Mouse (Mus musculus): Measurements from ENCODE around the gene Ccdc136.

The Ccdc136 gene

DNA sequence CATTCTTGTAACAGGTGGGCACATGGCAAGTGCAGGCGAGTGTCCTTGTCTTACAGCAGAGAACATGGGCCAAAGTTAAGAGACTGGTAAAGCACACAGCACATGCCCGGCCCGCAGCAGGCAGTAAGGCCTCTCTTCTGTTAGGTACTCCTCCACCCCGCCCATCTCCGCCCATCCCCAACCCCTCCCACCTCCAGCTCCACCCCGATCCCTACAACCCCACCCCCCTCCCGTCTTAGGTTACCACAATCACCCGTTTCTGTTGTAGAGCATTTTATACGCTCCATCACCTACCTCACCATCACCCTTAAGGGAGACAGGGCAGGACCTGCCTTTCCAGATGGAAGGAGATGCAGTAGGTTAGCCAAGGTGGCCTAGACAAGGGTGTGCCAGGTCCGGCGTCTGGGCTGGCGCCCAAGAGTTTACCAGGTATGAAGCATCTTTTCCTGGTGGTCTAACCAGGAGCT is 8.0 kb upstream of the Ccdc136 start, which contains the start of gene Opn1sw:
Opn1sw (minus strand) TSS at position 417 of the 467 bp plus-strand sequence.
- no peak for TF ChIP-seq GATA4 (IDR thresholded peaks at IDR 0.05; ENCODE audit: insufficient replicate concordance, low read length)

DNA sequence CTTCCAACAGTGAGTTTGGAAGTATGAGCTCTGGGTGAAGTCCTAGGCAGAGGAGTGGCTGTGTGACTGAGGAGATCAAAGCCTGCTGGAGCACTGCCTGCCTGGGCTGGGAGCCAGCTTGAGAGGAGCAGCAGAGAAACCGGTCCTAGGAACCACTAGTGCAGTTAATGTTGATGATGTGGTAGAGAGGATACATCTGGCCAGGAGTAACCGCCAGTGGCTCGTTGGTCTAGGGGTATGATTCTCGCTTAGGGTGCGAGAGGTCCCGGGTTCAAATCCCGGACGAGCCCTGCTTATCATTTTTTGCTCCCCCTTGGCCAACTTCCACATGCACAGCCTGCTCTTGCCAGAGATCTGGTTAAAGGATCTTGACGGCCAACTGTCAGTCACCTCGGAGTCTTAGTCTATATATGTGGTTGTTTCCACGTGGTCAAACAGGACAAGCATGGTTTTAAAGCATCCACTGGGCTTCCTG is 7.5 kb upstream of the Ccdc136 start:
- TF ChIP-seq GATA4 (IDR thresholded peaks at IDR 0.05; ENCODE audit: insufficient replicate concordance, low read length), result no peak

DNA sequence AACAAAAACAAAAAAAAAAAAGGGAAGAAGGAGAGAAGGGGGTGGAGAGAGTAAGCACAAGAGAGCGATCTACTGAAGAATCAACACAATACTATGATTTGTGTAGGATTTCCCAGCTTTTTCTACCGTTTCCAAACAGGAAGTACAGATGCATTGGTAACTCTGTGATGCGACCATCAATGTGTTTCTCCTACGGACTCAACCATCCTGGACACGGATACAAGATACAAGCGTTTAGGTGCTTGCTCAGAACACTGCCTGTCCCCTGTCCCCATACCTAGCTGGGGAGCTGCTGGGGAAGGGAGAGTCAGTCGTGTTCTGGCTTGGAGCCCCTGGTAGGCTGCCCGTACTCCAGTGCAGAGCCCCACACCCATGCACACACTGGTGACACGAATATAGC is 6.7 kb upstream of the Ccdc136 start:
- TF ChIP-seq GATA4 (IDR thresholded peaks at IDR 0.05; ENCODE audit: insufficient replicate concordance, low read length), result no peak

DNA sequence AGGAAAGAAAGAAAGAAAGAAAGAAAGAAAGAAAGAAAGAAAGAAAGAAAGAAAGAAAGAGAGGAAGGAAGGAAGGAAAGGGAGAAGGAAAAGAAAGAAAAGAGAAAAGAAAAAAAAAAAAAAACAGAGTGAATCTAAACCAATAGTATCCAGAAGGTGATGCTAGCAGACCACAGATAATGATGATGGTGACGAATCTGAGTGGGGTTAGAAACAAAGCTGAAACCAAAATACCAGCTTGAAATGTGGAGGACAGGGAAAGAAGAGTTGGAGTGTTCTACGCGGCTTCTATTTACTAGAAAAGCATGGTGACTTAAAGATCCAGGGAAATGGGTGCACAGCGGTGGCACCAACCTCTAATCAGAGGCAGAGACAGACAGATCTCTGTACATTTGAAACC is 4.3 kb upstream of the Ccdc136 start:
- no peak for TF ChIP-seq GATA4 (IDR thresholded peaks at IDR 0.05; ENCODE audit: insufficient replicate concordance, low read length)

DNA sequence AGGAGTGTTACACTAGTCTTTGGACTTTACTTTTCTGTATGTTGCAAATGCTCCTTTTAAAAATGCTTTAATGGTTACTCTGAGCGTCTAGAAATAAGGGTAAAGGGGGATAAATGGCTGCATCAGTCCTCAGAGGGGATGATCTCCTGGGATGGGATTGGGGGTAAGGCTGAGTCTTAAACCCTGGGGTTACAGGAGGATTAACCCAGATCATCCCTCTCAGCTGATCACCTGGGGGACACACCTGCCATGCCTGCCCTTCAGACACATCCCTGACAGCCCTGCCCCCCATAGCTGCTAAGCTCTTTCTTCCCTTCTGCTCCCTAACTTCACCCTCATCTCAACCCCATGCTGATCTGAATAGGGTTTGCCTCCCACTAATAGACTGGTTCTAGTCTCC is 1.8 kb upstream of the Ccdc136 start:
- TF ChIP-seq GATA4 (IDR thresholded peaks at IDR 0.05; ENCODE audit: insufficient replicate concordance, low read length), result no peak

DNA sequence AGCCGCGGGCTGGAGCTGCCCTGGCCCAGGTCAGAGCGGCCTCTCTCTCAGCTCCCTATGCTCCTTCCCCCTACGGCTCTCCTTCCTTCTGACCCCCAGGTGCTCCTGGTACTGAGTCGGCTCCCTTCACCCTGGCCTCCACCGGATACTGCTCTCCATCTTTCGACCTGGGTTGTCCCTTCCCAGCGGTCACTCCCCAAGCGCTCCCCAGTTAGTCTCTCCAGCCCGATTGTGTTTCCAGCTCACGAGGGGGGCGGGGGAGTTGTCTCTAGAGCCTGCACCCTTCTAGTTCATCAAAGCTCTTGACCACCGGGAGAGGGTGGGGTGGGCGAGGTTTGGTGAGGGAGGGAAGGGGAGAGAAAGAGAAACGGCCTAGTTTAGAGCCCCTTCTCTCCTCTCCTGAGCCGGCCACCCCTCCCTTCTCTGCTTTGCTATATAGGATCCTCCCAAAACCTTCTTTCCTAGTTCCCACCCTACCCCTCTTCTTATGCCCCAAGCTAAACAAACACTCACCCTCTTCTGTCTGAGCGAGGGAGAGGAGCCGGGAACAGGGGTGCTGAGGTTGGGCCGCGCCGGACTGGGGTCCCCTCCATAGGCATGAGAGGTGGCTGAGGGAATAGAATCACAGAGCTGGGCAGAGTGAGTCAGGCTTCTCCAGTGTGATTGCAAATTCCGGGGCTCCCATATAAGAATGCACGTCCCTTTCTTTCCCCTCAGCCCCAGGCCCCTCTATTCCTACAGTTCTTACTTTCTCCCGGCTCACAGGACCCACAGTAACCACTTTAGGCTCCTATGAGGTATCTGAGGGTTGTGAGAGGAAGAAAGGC is 818 bp downstream of the Ccdc136 start:
- TF ChIP-seq GATA4 (IDR thresholded peaks at IDR 0.05; ENCODE audit: insufficient replicate concordance, low read length), result no peak

DNA sequence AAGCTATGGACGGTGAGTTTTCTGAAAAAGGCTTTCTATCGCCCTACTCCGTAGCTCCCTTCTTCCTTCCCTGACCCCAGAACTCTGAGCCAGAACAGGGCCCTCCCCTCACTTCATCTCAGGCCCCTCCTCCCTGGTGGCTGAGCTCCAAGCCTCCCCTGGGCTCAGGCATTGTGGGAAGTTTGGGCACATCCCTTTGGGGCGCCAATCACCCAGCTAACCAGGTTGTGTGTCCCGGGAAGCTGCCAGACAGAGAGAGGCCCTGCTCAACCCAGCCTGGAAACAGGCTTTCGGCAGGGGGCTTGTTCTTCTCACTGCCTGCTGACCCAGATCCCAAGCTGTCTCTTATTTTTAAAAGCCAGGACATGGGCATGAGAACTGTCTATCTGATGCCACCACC is 1.5 kb downstream of the Ccdc136 start:
- no peak for TF ChIP-seq GATA4 (IDR thresholded peaks at IDR 0.05; ENCODE audit: insufficient replicate concordance, low read length)

DNA sequence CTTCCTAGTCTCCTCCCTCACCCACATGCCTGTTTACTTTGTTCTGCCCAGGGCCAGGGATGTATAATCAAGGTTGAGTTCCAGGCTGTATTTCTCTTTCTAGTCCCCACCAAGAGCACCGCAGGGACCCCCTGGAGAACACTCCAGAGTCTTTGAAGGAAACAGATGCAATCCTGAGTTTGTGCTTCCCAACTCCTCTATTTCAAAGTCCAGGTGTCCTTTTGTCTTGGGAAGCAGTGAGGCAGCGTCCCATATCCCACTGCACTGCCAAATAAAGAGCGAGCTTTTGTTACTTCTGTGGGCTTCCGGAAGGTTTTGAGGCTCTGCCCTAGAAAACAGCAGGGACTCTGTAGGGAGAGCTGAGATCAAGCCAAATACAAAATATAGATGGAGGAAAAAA is 3.7 kb downstream of the Ccdc136 start:
- no peak for TF ChIP-seq GATA4 (IDR thresholded peaks at IDR 0.05; ENCODE audit: insufficient replicate concordance, low read length)

DNA sequence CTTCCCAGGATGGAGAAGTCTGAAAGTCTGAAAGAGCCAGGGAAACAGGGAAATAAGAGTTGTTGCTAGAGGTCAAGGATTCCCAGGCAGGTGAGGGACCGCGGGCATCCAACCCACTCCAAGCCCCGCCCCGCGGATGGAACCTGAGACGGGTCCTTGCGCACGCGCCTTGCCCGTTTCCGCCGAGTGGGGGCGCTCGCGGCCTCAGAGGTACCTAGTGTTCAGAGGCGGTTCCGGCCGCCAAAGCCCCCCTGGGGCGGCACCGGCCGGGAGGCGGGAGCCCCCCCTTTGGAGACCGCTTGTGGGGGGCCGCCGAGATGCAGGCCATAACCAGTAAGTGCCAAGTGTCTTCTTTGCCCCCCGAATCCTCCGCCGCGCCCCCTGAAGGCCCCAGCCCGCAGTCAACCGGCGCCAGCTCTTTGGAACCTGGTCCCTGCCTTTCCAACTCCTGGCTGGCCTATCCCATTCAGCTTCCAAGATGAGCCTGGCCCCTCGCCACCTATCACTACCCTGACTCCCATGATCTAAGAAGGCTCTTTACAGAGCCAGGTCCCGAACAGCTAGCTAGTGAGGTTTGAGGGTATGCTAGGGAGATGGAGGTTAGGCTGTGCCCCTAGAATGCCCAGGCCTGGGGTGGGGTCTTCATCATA is 6.7 kb downstream of the Ccdc136 start:
- TF ChIP-seq GATA4 (IDR thresholded peaks at IDR 0.05; ENCODE audit: insufficient replicate concordance, low read length), result no peak

DNA sequence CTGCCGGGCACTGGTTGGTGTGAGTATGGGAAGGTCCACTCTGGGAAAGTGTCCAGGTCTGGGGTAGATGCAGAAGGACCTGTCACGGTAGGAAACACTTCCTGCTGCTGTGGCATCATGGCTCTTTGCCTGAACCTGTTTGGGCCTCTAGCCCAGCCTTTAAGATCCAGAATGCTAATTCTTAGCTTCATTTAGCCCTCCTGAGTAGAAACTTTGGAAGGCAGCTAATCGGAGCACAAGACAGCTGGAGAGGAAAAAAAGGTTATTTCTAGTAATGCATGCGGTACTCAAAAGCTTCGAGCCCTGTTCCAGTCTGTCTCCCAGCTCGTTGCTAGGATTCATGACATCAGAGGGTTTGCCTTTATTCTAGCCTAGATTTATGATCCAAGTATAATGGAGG is 10.3 kb downstream of the Ccdc136 start:
- TF ChIP-seq GATA4 (IDR thresholded peaks at IDR 0.05; ENCODE audit: insufficient replicate concordance, low read length), result no peak

DNA sequence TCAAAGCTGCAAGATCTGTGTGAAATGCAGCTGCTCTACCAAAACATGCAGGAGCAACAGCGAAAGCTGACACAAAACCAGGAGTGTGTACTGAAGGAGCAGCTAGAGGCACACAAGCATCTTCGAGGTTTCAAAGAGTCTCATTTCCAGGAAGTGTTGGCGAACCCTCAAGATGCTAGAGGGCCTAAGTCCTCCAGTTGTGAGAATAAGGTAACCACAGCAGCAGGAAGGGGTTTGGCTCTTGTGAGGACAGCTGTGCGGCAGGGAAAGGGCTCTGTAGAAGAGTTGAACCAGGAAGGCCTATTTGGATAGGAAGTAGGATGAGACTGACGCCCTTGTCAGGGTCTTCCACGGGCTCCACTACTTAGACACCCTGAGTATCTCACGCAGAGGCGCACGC is 19.3 kb downstream of the Ccdc136 start:
- no peak for TF ChIP-seq GATA4 (IDR thresholded peaks at IDR 0.05; ENCODE audit: insufficient replicate concordance, low read length)

DNA sequence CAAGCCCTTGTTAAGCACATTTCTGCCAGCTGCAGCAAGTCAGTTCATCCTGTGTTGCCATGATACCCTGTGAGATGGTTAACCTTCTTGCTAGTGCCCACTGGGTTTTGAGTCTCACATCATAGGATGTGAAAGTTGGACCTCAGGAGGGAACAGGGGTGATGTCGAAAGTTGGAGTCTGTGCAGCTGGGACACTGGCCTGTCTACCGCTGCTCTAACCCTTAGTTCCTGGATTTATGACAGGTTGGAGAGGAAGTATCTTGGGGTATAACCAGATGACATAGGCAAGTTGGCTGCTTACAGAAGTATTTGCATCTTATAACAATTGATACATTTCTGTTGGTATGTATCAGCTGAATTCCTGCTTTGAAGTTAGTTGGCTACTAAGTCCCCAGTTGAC is 24.5 kb downstream of the Ccdc136 start:
- TF ChIP-seq GATA4 (IDR thresholded peaks at IDR 0.05; ENCODE audit: insufficient replicate concordance, low read length), result no peak

DNA sequence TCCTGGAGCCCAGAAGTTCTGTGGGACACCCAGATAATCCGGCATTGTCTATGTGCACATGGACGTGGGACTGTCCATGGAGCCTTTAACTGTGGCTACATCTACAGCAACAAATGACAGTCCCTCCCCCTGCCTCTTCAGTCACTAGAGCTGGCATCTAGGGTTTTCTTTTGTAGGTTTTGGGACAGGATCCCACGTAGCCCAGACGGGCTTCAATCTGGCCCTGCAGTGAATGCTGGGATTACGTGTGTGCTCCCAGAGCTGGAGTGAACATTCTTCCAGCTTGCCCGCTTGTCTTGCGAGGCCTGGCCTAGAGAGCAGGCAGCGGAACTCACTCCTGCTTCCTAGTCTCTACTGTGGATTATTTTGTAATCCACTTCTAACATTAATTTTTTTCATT is 29.0 kb downstream of the Ccdc136 start:
- TF ChIP-seq GATA4 (IDR thresholded peaks at IDR 0.05; ENCODE audit: insufficient replicate concordance, low read length), result no peak

DNA sequence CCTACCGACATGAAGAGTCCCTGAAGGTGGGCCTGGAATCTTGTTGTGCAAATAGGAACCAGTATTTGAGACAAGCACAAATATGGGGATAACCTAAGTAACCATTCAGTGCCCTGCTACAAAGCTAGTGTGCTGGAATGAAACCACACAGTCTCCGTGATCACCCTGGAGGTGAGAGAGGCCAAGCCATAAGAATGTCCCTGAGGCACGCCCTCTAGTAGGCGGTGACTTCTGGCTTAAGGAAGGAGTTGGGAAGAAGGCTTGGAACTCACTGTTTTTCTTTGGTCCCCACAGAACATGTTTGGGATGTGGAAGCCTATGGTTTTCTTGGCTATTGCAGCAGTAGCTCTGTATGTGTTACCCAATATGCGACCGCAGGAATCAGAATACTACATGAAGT is 30.2 kb downstream of the Ccdc136 start:
- TF ChIP-seq GATA4 (IDR thresholded peaks at IDR 0.05; ENCODE audit: insufficient replicate concordance, low read length), result no peak

DNA sequence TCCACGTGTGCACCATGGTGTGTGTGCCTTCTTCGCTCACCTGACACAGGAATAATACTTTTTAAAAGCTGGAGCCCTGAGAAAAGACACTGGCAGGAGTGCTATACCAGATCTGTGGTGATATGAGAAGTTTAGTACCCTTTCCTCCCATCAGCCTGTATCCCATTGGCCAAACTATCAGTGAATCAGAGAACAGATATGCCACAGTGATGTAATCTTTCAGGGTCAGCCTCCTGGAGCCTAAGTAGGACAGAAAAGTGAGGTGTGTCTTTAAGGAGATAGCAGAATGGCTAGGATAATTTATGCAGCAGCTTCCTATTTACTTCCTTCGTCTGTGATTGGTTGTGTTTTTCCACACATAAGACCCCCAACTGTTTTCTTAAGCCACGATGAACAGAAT is 32.1 kb downstream of the Ccdc136 start:
- no peak for TF ChIP-seq GATA4 (IDR thresholded peaks at IDR 0.05; ENCODE audit: insufficient replicate concordance, low read length)

DNA sequence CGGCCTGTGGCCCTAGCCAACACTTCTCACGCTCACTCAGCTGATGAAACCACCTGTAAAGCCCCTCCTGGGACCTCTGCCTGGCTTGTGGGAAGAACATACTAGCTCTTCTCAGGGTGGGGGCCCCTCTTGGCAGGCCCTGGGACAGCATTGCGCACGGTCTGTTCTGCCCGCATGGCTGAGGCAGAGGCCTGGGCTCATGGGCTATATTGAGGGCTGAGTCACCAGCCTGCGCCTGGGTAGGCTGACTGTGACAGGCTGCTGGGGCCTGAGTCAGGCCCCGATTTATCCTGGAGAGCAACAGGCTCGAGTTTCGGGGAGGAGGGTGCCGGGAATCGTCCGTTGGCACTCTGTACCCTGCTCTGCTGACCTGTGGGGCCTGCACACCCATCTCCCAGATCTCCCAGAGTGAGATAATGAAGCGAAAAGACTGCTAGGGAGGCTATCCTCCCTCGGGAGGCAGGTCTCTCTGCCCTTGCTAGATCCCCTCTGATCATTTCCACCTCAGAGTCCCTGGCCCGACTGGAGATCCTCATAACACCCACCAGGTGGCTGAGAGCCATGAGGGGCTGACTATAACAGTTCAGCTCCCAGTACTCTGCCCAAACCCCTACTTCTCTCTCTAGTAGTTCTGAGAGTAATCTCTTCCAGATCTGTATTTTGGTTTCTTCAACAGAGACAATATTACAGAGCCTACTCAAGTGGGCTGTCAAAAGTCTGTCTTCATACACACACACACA is 34.7 kb downstream of the Ccdc136 start:
- TF ChIP-seq GATA4 (IDR thresholded peaks at IDR 0.05; ENCODE audit: insufficient replicate concordance, low read length), result no peak
